Mouse (Mus musculus) adrenal gland, postnatal 4 days (tissue): ENCODE measurements around the gene Fabp2. TPM values are rescaled to one million over a fixed set of nuclear protein-coding genes. Genes with fewer than 3 reads are reported as not detected.
"Not testable (repeated sequence)": the region's sequence is repeated elsewhere in the genome, so short reads cannot be mapped to it uniquely, and the experiment has no call there.

Source experiments
- DNase-seq, 2 experiments: peaks; one replicate each; pipeline ENCODE4 v3.0.0; 2021 to 2022; ENCODE audit warnings: low spot score in 2 of 2, mixed read lengths in 2 of 2
- total RNA-seq, 2 experiments: library from RNA; stranded (reverse); gene quantifications; 2 replicates each; pipeline ENCODE4 v1.2.3; 2021

Fabp2 gene
- total RNA-seq, 2 experiments from 2014 or later = 6.1 TPM; not detected in 1

- no peak for DNase-seq
These were observed 24.4 kb downstream of the Fabp2 start, which contains the start of gene Gm10959 for GRCm38 (mm10) chr3:122919260-122919659. Gene Gm10959 (minus strand): TSS chr3:122919360.

- no peak for DNase-seq
These were observed 25.9 kb downstream of the Fabp2 start for GRCm38 (mm10) chr3:122920572-122921435.

GRCm38 (mm10) chr3:122921676-122922527, 27.0 kb downstream of the Fabp2 start:
- DNase-seq = no peak

- DNase-seq = no peak
These were observed 28.3 kb downstream of the Fabp2 start for GRCm38 (mm10) chr3:122923147-122923546.

- peak; percentile 95 to 98 for DNase-seq
These were observed 29.4 kb downstream of the Fabp2 start, which contains the start of gene 1810037I17Rik for GRCm38 (mm10) chr3:122924009-122924914. Gene 1810037I17Rik (plus strand): TSS chr3:122924203.

GRCm38 (mm10) chr3:122929723-122930122, 34.9 kb downstream of the Fabp2 start:
- DNase-seq = no peak

- no peak for DNase-seq
These were observed 37.6 kb downstream of the Fabp2 start for GRCm38 (mm10) chr3:122932466-122932865.

- not testable (repeated sequence) for DNase-seq
These were observed 42.3 kb downstream of the Fabp2 start for GRCm38 (mm10) chr3:122937176-122937575.

GRCm38 (mm10) chr3:122939215-122939614, 44.3 kb downstream of the Fabp2 start:
- DNase-seq = no peak

- no peak for DNase-seq
These were observed 48.6 kb downstream of the Fabp2 start for GRCm38 (mm10) chr3:122943387-122943890.

Other genes starting within 250 kb of the Fabp2 start
- 10 to 100 TPM; 30.7 to 31.2 TPM for gene Pde5a, start 166.1 kb upstream of the Fabp2 start, total RNA-seq
- gene Gm10959, start 24.3 kb downstream of the Fabp2 start, total RNA-seq = not detected
- gene 1810037I17Rik, start 29.1 kb downstream of the Fabp2 start, total RNA-seq = 10 to 100 TPM; 58.1 to 67.2 TPM
- 10 to 100 TPM; 28.8 to 34.1 TPM for gene Usp53, start 89.4 kb downstream of the Fabp2 start, total RNA-seq
- gene Myoz2, start 139.9 kb downstream of the Fabp2 start, total RNA-seq = 10 to 100 TPM in 1 of 2 experiments, 1 to 10 TPM in 1; 6.6 to 19.0 TPM